ENCODE assay signal across 12 mouse cellular contexts in genomic region chr3:6087267-6087666, GRCm38 (mm10).
"Had no signal": no experiment of that assay in that cellular context is flagged by ENCODE, and none has a peak within 500 bp of the region (broad histone marks: within the 10 kb centered on the region; RNA-seq: fewer than 3 reads in every experiment).

No protein-coding gene starts in this region.

- DNase-seq: retina, postnatal 1 day; right cerebral cortex, adult 18-20 months; right cerebral cortex, postnatal 14 days; right cerebral cortex, postnatal 25 days; right cerebral cortex, postnatal 4 days; spleen, adult 18-20 months; thymus, adult 18-20 months; thymus, adult 2 months; thymus, postnatal 14 days; thymus, postnatal 25 days; thymus, postnatal 36 days; thymus, postnatal 4 days had no signal
